Mouse (Mus musculus) adipocyte (in vitro differentiated cells): ENCODE results near the gene Rpain.

Source experiments
- DNase-seq: peaks from one replicate; pipeline ENCODE4 v3.0.0-alpha.2; 2016; ENCODE audit warnings: low spot score

The Rpain gene

GRCm38 (mm10) chr11:71001167-71001566 is 31.2 kb downstream of the Rpain start:
- no peak for DNase-seq

GRCm38 (mm10) chr11:71003611-71004315 is 33.8 kb downstream of the Rpain start:
- DNase-seq, result peak; percentile 84

- DNase-seq, result peak; percentile 98
Measured at GRCm38 (mm10) chr11:71004316-71004773, 34.3 kb downstream of the Rpain start, which contains the start of gene Dhx33. Gene Dhx33 (minus strand): TSS chr11:71004437.

GRCm38 (mm10) chr11:71005046-71005445 is 35.0 kb downstream of the Rpain start:
- DNase-seq, result peak; percentile 30

- DNase-seq, result no peak
Measured at GRCm38 (mm10) chr11:71007026-71007425, 37.0 kb downstream of the Rpain start.

- no peak for DNase-seq
Measured at GRCm38 (mm10) chr11:71007831-71008230, 37.8 kb downstream of the Rpain start.

GRCm38 (mm10) chr11:71008321-71008720 is 38.3 kb downstream of the Rpain start:
- DNase-seq, result peak; percentile 92

GRCm38 (mm10) chr11:71012743-71013142 is 42.7 kb downstream of the Rpain start:
- no peak for DNase-seq

GRCm38 (mm10) chr11:71017051-71017450 is 47.0 kb downstream of the Rpain start:
- no peak for DNase-seq

- no peak for DNase-seq
Measured at GRCm38 (mm10) chr11:71018416-71019200, 48.6 kb downstream of the Rpain start.

- peak; percentile 99 for DNase-seq
Measured at GRCm38 (mm10) chr11:71019201-71020068, 49.4 kb downstream of the Rpain start, which contains the start of the genes Mis12 and Derl2. Gene Mis12 (plus strand): TSS chr11:71019611. Gene Derl2 (minus strand): TSS chr11:71019841.
